Mouse (Mus musculus): ENCODE data around the gene Glce. TPM values are rescaled to one million over a fixed set of nuclear protein-coding genes. Genes with fewer than 3 reads are reported as not detected.
A peak's percentile ranks its signal among the peaks of the same experiment; 100 is the strongest.

Gene Glce
- polyA plus RNA-seq, 1 experiment from 2014 or later: 5.4 TPM

DNA sequence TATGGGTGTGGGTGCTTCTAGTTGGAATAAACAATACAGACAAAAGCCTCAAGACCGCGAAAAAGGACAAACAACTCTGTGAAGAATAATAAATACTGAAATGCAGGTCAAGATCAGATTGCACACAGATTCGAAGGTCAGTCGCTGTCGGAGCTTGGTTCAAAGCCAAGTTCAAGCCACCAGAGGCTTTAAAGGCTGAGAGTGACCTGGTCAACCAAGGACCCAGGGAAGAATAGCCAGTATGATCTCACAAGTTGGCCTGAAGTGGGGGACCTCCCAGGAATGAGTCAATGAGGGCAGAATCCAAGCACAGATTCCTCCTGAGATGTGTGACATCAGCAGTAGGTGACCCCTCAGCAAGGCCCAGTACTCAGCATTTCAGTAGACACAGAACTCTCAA lies 8.3 kb upstream of the Glce start:
- TF ChIP-seq CTCF (IDR thresholded peaks at IDR 0.05; ENCODE audit: low read depth) (no peak), EP300 (IDR thresholded peaks at IDR 0.05; ENCODE audit: low read depth) (no peak)
- H3K4me2 ChIP-seq (ENCODE audit: low read depth, low read length): no peak overlapping the region
- no peaks in the 10 kb centered on the region for H3K27me3 ChIP-seq (ENCODE audit: insufficient read depth, low read length)
- H3K36me3 ChIP-seq (replicated peaks; ENCODE audit: insufficient read depth, low read length): no peaks in the 10 kb centered on the region
- ATAC-seq (no peak), DNase-seq (no peak)
- H3K9me3 ChIP-seq (ENCODE audit: low read length): no peaks in the 10 kb centered on the region
- no peak overlapping the region for H3K27ac ChIP-seq (ENCODE audit: low read depth)
- WGBS (ENCODE audit: insufficient replicate concordance): 66% methylated on average over 5 of the region's 5 CpGs
- H3K4me3 ChIP-seq (ENCODE audit: low read depth, low read length): no peak overlapping the region
- H3K9ac ChIP-seq (replicated peaks): no peak overlapping the region
- no peaks in the 10 kb centered on the region for H3K4me1 ChIP-seq (ENCODE audit: insufficient read depth)

GRCm38 (mm10) chr9:62128056-62128455 lies 5.6 kb upstream of the Glce start:
- H3K27me3 ChIP-seq (ENCODE audit: insufficient read depth, low read length): no peaks in the 10 kb centered on the region
- 73% methylated on average over 2 of the region's 2 CpGs for WGBS (ENCODE audit: insufficient replicate concordance)
- H3K9me3 ChIP-seq (ENCODE audit: low read length): no peaks in the 10 kb centered on the region
- H3K4me2 ChIP-seq (ENCODE audit: low read depth, low read length): no peak overlapping the region
- no peak overlapping the region for H3K9ac ChIP-seq (replicated peaks)
- DNase-seq (no peak), ATAC-seq (no peak)
- no peak overlapping the region for H3K4me3 ChIP-seq (ENCODE audit: low read depth, low read length)
- H3K27ac ChIP-seq (ENCODE audit: low read depth): no peak overlapping the region
- TF ChIP-seq CTCF (IDR thresholded peaks at IDR 0.05; ENCODE audit: low read depth) (no peak), EP300 (IDR thresholded peaks at IDR 0.05; ENCODE audit: low read depth) (no peak)
- H3K36me3 ChIP-seq (replicated peaks; ENCODE audit: insufficient read depth, low read length): no peaks in the 10 kb centered on the region
- peaks cover 3% of the 10 kb centered on the region; the same call in 1 of the 2 replicates for H3K4me1 ChIP-seq (ENCODE audit: insufficient read depth)

DNA sequence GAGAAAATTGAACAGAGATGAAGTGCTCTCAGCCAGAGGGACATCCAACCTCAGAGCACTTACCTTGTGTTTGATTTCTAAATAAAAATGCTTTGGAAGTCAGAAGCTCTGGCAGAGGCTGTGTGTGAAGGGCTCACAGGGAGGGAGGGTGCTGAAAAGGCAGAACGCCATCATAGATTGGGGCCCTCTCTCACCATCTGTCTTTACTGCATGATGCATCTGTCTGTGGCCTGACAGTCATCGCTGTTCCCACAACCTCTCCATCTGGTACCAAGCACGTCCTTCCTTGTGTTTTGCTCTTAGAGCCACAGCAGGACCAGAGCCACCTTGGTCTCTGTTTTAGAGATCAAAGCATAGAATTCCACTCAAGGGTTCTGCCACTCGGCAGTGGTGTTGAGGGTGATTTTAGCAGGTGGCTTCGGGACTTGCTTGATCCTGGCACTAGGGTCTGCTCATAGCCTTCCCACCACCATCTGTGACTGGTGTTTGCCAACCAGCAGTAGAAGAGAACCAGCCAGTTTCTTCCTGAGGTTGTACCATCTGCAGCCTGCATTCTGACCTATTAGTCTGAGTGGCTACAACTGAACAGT lies 3.6 kb upstream of the Glce start:
- Histone ChIP-seq H3K9me3 (ENCODE audit: low read length) (no peaks in the 10 kb centered on the region), H3K27me3 (ENCODE audit: insufficient read depth, low read length) (no peaks in the 10 kb centered on the region), H3K9ac (replicated peaks) (no peak overlapping the region), H3K4me3 (ENCODE audit: low read depth, low read length) (no peak overlapping the region), H3K36me3 (replicated peaks; ENCODE audit: insufficient read depth, low read length) (no peaks in the 10 kb centered on the region), H3K4me2 (ENCODE audit: low read depth, low read length) (no peak overlapping the region), H3K4me1 (ENCODE audit: insufficient read depth) (peaks cover 5% of the 10 kb centered on the region; the same call in 1 of the 2 replicates), H3K27ac (ENCODE audit: low read depth) (no peak overlapping the region)
- ATAC-seq (no peak), DNase-seq (no peak)
- 72% methylated on average over 5 of the region's 5 CpGs for WGBS (ENCODE audit: insufficient replicate concordance)
- TF ChIP-seq CTCF (IDR thresholded peaks at IDR 0.05; ENCODE audit: low read depth) (no peak), EP300 (IDR thresholded peaks at IDR 0.05; ENCODE audit: low read depth) (no peak)

DNA sequence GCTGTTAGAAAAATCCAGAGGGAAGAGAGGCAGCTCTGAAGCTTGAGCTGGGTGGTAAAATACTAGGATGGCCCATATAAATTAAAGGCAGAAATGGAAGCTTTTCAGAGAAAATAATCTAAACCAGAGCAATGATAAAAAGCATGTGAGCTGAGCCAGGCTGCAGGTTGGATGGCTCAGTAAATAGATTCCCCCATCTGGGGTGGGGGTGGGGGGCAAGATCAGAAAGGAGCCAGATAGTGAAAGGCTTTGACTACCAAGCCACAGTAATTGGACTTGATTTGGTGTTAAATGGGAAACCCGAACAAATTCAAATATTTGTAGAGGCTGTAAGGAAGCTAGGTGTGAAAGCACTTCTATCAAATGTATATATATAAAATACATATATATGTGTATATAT lies 1.8 kb upstream of the Glce start:
- Histone ChIP-seq H3K4me3 (ENCODE audit: low read depth, low read length) (no peak overlapping the region), H3K36me3 (replicated peaks; ENCODE audit: insufficient read depth, low read length) (no peaks in the 10 kb centered on the region), H3K4me1 (ENCODE audit: insufficient read depth) (peaks cover 5% of the 10 kb centered on the region; the same call in 1 of the 2 replicates), H3K9me3 (ENCODE audit: low read length) (no peaks in the 10 kb centered on the region), H3K9ac (replicated peaks) (no peak overlapping the region), H3K4me2 (ENCODE audit: low read depth, low read length) (no peak overlapping the region), H3K27ac (ENCODE audit: low read depth) (no peak overlapping the region), H3K27me3 (ENCODE audit: insufficient read depth, low read length) (no peaks in the 10 kb centered on the region)
- DNase-seq (no peak), ATAC-seq (no peak)
- TF ChIP-seq CTCF (IDR thresholded peaks at IDR 0.05; ENCODE audit: low read depth) (no peak), EP300 (IDR thresholded peaks at IDR 0.05; ENCODE audit: low read depth) (no peak)
- 81% methylated on average over 1 of the region's 1 CpGs for WGBS (ENCODE audit: insufficient replicate concordance)

DNA sequence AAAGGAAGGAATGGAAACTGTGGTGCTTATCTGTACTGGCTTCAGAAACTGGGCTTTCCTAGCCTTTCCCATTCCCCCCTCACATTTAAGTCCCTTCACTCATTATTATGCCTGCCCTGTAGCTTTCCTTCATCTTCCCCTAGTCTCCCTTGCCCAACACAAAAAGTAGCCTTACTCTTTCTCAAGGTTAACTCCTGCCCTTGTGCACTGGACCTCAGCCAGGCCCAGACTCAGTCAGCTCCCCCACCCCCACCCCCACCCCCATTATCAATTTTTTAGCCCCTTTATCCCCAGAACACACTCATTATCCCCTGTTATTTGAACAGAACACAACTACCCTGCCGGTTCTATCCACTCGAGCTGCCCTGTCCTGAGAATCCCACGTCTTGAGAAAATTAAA lies 1.0 kb upstream of the Glce start:
- ATAC-seq (no peak), DNase-seq (no peak)
- no peaks in the 10 kb centered on the region for H3K36me3 ChIP-seq (replicated peaks; ENCODE audit: insufficient read depth, low read length)
- no peaks in the 10 kb centered on the region for H3K9me3 ChIP-seq (ENCODE audit: low read length)
- peak overlapping the region; percentile 66; the same call in 1 of the 2 replicates for H3K27ac ChIP-seq (ENCODE audit: low read depth)
- H3K4me3 ChIP-seq (ENCODE audit: low read depth, low read length): peak overlapping the region; percentile 52
- no peak for TF ChIP-seq CTCF (IDR thresholded peaks at IDR 0.05; ENCODE audit: low read depth)
- TF ChIP-seq EP300 (IDR thresholded peaks at IDR 0.05; ENCODE audit: low read depth): no peak
- H3K27me3 ChIP-seq (ENCODE audit: insufficient read depth, low read length): no peaks in the 10 kb centered on the region
- peak overlapping the region; percentile 99 for H3K4me2 ChIP-seq (ENCODE audit: low read depth, low read length)
- WGBS (ENCODE audit: insufficient replicate concordance): 63% methylated on average over 3 of the region's 3 CpGs
- H3K4me1 ChIP-seq (ENCODE audit: insufficient read depth): peaks cover 5% of the 10 kb centered on the region; the same call in 1 of the 2 replicates
- peak overlapping the region; percentile 63 for H3K9ac ChIP-seq (replicated peaks)

DNA sequence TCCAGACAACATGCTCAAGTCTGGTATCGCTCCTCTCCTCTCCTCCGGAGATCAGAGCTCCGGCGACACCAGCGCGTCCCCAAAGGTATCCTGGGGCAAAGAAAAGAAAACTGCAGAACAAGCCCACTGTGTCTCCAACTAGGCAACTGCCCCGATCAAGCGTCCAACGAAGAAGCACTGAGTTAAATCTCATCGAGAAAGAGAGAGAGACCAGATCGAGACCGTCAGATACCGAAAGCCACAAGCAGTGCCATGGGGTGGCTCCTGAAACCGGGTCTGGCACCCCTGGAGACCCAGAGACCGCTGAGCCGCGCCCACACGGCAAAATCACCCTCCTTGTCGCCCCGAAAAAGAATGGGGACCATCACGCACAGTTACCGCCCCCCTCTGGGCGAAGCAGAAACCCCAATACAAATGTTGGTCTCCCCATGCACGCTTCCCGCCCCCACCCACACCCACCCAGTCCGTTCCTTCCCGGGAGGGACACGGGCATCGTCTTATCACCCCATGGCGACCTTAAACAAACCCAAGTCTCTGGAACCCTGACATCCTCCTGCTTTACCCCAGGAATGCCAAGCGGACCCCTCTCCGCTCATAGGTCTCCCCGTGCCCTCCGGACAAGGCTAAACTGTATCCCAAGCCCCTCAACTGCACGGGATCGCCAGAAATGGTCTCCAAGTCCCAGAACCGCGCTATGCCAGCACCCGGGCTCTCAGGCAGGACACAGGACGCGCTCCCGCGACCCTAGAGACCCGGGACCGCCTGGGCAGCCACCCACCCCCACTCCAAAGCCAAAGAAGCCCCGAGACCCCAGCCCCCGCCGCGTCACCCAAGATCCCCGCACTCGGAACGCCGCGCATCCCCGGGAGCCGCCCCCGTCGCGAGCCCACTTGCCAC lies 656 bp downstream of the Glce start:
- no peaks in the 10 kb centered on the region for H3K9me3 ChIP-seq (ENCODE audit: low read length)
- H3K27ac ChIP-seq (ENCODE audit: low read depth): peak overlapping the region; percentile 90
- DNase-seq (peak; percentile 53), ATAC-seq (no peak)
- H3K9ac ChIP-seq (replicated peaks): peak overlapping the region; percentile 94
- H3K4me2 ChIP-seq (ENCODE audit: low read depth, low read length): peak overlapping the region; percentile 99
- TF ChIP-seq CTCF (IDR thresholded peaks at IDR 0.05; ENCODE audit: low read depth) (peak; percentile 33), EP300 (IDR thresholded peaks at IDR 0.05; ENCODE audit: low read depth) (no peak)
- no peaks in the 10 kb centered on the region for H3K27me3 ChIP-seq (ENCODE audit: insufficient read depth, low read length)
- under 1% methylated on average over 59 of the region's 59 CpGs for WGBS (ENCODE audit: insufficient replicate concordance)
- H3K4me1 ChIP-seq (ENCODE audit: insufficient read depth): peaks cover 5% of the 10 kb centered on the region; the same call in 1 of the 2 replicates
- no peaks in the 10 kb centered on the region for H3K36me3 ChIP-seq (replicated peaks; ENCODE audit: insufficient read depth, low read length)
- H3K4me3 ChIP-seq (ENCODE audit: low read depth, low read length): peak overlapping the region; percentile 87

Data from liver, postnatal 0 days (tissue).